Mouse (Mus musculus): Measurements from ENCODE around the gene Lsp1. TPM values are rescaled to one million over a fixed set of nuclear protein-coding genes. Genes with fewer than 3 reads are reported as not detected.

Lsp1 gene
- polyA plus RNA-seq, 1 experiment from 2014 or later, result 11.1 TPM

DNA sequence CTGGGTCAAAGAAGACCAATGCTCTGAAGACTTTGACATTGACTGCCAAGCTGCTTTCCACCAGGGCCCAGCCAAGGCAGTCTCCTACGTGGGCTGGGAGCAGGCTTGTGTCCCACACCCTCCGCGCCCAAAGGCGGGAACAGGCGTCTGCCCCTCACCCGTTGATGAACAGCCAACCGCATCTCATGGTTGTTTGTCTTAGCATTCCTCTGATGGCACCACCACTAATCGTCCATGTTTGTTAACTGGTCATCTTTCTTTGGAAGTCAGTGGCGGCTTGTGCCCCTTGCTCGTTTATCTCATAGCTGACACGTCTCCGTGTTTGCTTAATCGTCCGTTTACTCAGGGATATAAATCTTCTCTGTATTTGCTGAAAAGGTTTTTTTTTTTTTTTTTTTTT, 48.9 kb downstream of the Lsp1 start:
- no peaks in the 10 kb centered on the region for H3K36me3 ChIP-seq
- H3K27ac ChIP-seq (replicated peaks), result peak overlapping the region; percentile 71
- H3K4me2 ChIP-seq (replicated peaks), result peak overlapping the region; percentile 11; the same call in 1 of the 2 replicates
- peaks cover 25% of the 10 kb centered on the region for H3K4me1 ChIP-seq
- H3K27me3 ChIP-seq, result peaks cover 5% of the 10 kb centered on the region; the same call in 1 of the 2 replicates
- H3K9ac ChIP-seq (replicated peaks), result no peak overlapping the region
- H3K9me3 ChIP-seq, result no peaks in the 10 kb centered on the region
- ATAC-seq (ENCODE audit: low FRiP score, low read depth), result no peak
- WGBS, result 42% methylated on average over 14 of the region's 14 CpGs
- H3K4me3 ChIP-seq, result no peak overlapping the region

DNA sequence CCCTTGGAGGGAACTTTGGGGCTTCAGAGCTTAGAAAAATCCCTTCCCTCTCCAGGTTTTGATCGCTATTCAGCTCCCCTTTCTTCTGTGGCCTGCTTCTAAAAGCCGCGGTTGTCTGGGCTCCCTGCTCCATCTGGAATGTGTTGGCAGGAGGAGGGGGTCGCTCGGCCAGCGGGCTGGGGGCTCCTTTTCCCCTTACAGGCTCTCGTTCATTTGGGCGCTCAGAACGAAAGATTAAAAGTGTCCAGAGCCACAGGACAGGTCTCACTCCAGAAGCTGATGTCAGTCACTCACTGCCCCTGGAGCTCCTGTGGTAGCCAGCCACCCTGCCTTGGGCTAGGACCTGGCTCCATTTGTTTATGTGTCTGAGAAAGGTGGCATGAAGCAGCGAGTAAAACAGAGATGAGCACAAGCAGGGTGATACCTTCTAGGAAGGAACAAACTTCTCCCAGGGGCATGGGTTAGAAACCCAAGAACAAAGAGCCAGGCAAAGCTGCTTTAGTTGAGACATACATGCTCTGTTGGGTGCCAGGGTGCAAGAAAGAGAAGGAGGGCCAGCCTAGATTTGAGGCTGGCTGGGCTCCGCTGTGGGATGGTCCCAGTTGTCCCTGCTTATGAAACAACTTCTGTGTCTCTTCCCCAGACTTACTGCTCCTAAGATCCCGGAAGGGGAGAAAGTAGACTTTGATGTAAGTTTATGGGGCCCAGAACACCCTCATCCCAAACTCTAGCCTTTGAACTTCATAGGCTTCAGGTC, 49.6 kb downstream of the Lsp1 start:
- no peak overlapping the region for H3K4me3 ChIP-seq
- H3K9ac ChIP-seq (replicated peaks), result no peak overlapping the region
- H3K27ac ChIP-seq (replicated peaks), result peak overlapping the region; percentile 64
- peaks cover 25% of the 10 kb centered on the region for H3K4me1 ChIP-seq
- no peaks in the 10 kb centered on the region for H3K9me3 ChIP-seq
- 8% methylated on average over 12 of the region's 12 CpGs for WGBS
- no peaks in the 10 kb centered on the region for H3K36me3 ChIP-seq
- H3K4me2 ChIP-seq (replicated peaks), result no peak overlapping the region
- ATAC-seq (ENCODE audit: low FRiP score, low read depth), result peak; percentile 27; the same call in 1 of the 2 replicates
- H3K27me3 ChIP-seq, result peaks cover 5% of the 10 kb centered on the region; the same call in 1 of the 2 replicates

DNA sequence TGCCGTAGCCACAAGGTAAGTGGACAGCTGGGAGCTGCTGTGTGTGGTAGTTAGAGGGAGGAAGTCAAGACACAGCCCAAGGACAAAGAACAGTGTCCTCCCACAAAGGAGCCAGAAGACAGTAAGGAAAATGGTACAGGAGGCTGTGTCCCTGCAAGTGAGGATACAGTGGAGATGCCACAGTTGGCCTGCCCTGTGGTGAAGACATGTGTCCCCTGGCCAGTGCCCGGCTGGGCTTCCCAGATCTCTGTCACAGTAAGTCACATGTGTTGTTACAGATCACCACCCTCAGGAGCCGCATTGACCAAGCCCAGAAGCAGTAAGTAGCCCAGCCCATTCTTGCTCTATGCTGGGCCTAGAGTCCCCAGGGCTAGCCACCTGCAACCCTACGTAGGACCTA, 53.4 kb downstream of the Lsp1 start:
- no peak overlapping the region for H3K9ac ChIP-seq (replicated peaks)
- H3K4me3 ChIP-seq, result no peak overlapping the region
- no peak for ATAC-seq (ENCODE audit: low FRiP score, low read depth)
- WGBS, result 91% methylated on average over 4 of the region's 4 CpGs
- H3K4me2 ChIP-seq (replicated peaks), result no peak overlapping the region
- H3K36me3 ChIP-seq, result no peaks in the 10 kb centered on the region
- H3K27ac ChIP-seq (replicated peaks), result no peak overlapping the region
- H3K27me3 ChIP-seq, result no peaks in the 10 kb centered on the region
- H3K9me3 ChIP-seq, result no peaks in the 10 kb centered on the region
- peaks cover 24% of the 10 kb centered on the region for H3K4me1 ChIP-seq

DNA sequence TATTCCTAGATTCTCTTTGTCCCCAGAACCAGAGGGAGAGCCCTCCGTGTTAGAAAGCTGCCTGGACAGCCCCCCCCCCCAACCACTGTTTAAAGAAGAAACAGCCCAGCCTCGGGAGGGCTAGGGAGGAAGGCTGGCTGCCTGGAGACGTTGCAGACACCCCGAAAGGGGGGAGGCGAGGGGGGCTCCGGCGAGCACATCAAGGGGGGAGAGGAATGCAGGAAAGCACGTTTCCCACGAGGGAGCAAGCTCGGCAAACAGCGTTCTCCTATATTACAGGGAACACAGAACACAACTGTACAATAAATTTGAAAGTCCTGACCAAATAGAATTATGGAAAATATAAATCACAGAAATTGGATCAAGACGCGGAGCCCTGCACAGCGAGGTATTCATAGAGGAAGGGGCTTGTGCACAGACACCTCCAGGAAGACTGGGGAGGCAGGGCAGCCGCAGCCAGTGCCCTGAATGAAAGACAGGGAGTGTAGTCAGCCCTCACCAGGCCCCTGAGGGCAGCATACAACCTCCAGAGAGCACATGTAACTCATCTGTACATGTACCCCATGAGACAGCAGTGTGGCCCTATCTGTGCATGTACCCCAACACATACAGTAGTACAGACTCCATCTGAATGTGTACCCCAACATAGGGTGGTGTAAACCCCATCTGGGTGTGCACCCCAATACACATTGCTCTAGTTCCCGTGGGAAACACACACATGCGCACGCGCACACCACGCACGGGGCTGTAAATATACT, 55.8 kb downstream of the Lsp1 start:
- Histone ChIP-seq H3K36me3 (no peaks in the 10 kb centered on the region), H3K9me3 (no peaks in the 10 kb centered on the region), H3K4me3 (no peak overlapping the region), H3K9ac (replicated peaks) (no peak overlapping the region), H3K4me2 (replicated peaks) (peak overlapping the region; percentile 32), H3K27me3 (no peaks in the 10 kb centered on the region), H3K4me1 (peaks cover 13% of the 10 kb centered on the region), H3K27ac (replicated peaks) (peak overlapping the region; percentile 2; the same call in 1 of the 2 replicates)
- ATAC-seq (ENCODE audit: low FRiP score, low read depth), result 0 out of 2 replicates have a peak, but pooled peaks have one; percentile 41
- WGBS, result 52% methylated on average over 21 of the region's 21 CpGs

DNA sequence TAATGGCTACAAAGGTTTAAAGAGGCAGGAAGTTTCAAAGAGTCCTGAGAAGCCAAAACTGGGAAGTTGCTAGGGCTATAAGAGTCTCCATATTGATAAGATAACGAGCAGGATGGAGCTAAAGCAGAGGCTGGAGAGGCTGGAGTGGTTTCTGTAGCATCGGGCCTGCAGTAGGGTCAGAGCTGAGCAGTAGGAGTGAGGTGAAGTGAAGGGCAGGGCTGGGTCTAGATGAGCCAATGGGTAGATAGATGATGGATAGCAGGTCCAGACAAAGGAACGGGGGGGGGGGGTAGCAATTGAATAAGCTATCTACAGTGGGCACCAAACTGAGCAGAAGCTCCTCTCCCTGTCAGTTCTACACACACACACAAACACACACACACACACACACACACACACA, 56.9 kb downstream of the Lsp1 start:
- Histone ChIP-seq H3K9ac (replicated peaks) (no peak overlapping the region), H3K4me3 (no peak overlapping the region), H3K27ac (replicated peaks) (no peak overlapping the region), H3K4me2 (replicated peaks) (no peak overlapping the region), H3K4me1 (peaks cover 13% of the 10 kb centered on the region), H3K36me3 (no peaks in the 10 kb centered on the region), H3K27me3 (no peaks in the 10 kb centered on the region), H3K9me3 (no peaks in the 10 kb centered on the region)
- ATAC-seq (ENCODE audit: low FRiP score, low read depth), result no peak
- WGBS, result 89% methylated on average over 3 of the region's 3 CpGs

DNA sequence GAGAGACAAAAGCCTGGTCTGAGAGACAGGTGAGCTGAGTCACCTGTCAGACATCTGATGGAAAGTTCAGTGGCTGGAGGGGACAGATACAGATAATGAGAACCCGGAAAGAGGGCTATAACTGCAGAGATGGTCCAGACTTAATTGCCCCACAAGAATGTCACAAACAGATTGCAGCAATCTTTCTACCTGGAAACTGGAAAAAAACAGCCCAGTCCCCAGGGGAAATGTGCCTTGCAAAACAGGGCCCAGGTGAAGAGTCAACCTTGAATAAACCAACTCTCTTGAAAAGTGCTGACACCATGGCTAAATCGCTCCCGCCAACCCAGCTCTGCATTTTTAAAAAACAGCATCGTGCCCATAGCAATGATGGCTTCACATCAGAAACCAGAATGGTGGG, 59.7 kb downstream of the Lsp1 start:
- no peak overlapping the region for H3K9ac ChIP-seq (replicated peaks)
- H3K9me3 ChIP-seq, result no peaks in the 10 kb centered on the region
- no peak overlapping the region for H3K4me2 ChIP-seq (replicated peaks)
- no peaks in the 10 kb centered on the region for H3K27me3 ChIP-seq
- WGBS, result 89% methylated on average over 4 of the region's 4 CpGs
- H3K27ac ChIP-seq (replicated peaks), result no peak overlapping the region
- H3K36me3 ChIP-seq, result no peaks in the 10 kb centered on the region
- no peak overlapping the region for H3K4me3 ChIP-seq
- H3K4me1 ChIP-seq, result peaks cover 22% of the 10 kb centered on the region
- ATAC-seq (ENCODE audit: low FRiP score, low read depth), result no peak

DNA sequence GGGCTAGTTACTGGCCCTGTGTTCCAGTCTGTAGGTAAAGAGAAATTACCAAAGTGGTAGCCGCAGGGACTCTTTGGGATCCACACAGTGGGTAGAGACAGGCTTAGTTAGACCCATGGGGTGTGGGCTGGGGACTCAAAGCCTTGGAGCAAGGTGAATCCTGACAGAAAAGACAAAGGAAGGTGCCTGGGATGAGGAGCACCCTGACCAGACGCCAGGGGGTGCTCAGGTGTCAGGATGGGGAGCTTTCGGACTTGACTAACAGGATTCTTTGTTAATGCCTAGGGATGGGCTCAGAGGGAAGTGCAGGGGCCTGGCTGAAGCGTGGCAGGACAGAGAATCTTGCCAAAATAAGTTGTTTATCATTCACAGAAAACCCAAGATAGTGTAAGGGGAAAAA, 61.7 kb downstream of the Lsp1 start:
- Histone ChIP-seq H3K4me3 (no peak overlapping the region), H3K36me3 (no peaks in the 10 kb centered on the region), H3K27ac (replicated peaks) (no peak overlapping the region), H3K27me3 (no peaks in the 10 kb centered on the region), H3K9ac (replicated peaks) (no peak overlapping the region), H3K4me1 (peaks cover 18% of the 10 kb centered on the region), H3K4me2 (replicated peaks) (no peak overlapping the region), H3K9me3 (no peaks in the 10 kb centered on the region)
- 30% methylated on average over 4 of the region's 4 CpGs for WGBS
- no peak for ATAC-seq (ENCODE audit: low FRiP score, low read depth)

DNA sequence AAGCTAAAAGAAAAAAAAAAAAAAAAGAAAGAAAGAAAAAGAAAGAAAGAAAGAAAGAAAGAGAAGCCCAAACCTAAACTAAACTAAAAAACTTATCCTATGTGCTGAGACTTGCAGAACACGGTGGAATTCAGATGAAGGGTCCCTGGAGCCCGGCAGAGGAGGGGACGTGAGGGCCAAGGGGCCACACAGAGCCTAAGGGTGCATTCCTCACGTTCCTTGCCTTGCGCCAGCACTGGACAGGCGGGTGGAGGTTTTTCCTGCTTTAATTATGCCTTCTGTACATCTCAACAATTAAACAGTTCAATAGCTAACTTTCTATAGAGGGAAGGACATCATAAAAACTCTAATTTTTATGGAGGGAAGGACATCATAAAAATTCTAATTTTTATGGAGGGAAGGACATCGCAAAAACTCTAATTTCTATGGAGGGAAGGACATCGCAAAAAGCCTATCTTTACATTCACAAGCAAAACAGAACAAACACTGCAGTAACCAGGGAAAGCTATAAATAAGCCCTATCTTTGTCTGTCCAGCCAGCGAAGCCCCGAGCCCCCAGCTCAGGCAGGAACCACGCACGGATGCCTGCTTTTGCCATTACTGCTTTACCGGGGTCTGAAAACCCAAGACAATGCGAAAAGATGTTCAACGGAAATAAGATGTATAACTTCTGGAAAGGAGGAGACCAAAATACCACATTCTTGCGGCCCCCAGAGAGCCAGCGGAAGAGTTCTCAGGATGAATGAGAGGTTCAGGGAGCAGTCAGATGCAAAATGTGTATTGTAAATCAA, 62.8 kb downstream of the Lsp1 start:
- Histone ChIP-seq H3K9me3 (no peaks in the 10 kb centered on the region), H3K36me3 (no peaks in the 10 kb centered on the region), H3K4me2 (replicated peaks) (no peak overlapping the region), H3K4me1 (peaks cover 18% of the 10 kb centered on the region), H3K4me3 (no peak overlapping the region), H3K9ac (replicated peaks) (no peak overlapping the region), H3K27ac (replicated peaks) (no peak overlapping the region), H3K27me3 (no peaks in the 10 kb centered on the region)
- 59% methylated on average over 17 of the region's 17 CpGs for WGBS
- ATAC-seq (ENCODE audit: low FRiP score, low read depth), result no peak

DNA sequence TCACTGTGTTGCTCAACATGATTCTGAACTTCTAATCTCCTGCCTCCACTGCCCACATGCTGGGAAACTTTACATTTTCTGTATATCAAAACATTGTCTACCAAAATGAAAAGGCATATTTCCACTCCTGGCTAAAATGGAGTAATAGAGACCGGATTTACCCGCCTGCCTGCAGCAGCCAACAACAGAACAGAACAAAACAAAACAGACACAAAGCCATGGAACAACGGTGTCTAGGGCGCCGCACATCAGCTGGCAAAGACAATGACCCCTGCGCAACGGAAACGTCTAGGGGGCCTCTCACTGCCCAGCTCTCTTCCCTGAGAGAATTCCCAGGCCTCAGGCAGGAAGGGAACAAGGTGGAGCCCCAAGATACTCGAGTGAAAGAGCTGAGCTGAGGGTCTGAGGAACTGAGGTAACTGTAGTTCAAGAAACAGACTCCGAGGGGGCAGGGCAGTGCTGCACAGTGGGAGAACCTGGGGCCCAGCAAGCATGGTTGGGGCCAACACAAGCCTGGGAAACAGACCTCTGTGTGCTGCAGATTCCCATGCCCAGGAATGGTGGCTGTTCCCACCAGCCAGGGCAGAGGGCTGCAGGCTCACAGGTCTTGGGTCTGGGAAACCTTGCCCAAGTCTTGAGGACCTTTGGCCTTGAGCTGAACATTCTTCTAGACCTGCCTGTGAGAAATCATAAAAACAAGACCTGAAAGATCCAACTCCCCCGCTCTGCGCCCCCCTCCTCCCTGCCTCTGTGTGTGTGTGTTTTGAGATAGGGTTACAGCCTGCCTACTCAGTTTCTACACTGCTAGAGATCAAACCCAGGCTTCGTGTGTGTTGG, 65.0 kb downstream of the Lsp1 start:
- Histone ChIP-seq H3K36me3 (no peaks in the 10 kb centered on the region), H3K27ac (replicated peaks) (peak overlapping the region; percentile 56), H3K4me1 (peaks cover 18% of the 10 kb centered on the region), H3K9me3 (no peaks in the 10 kb centered on the region), H3K4me2 (replicated peaks) (no peak overlapping the region), H3K4me3 (no peak overlapping the region), H3K27me3 (peaks cover 1% of the 10 kb centered on the region; the same call in 1 of the 2 replicates), H3K9ac (replicated peaks) (no peak overlapping the region)
- no peak for ATAC-seq (ENCODE audit: low FRiP score, low read depth)
- 20% methylated on average over 13 of the region's 13 CpGs for WGBS

DNA sequence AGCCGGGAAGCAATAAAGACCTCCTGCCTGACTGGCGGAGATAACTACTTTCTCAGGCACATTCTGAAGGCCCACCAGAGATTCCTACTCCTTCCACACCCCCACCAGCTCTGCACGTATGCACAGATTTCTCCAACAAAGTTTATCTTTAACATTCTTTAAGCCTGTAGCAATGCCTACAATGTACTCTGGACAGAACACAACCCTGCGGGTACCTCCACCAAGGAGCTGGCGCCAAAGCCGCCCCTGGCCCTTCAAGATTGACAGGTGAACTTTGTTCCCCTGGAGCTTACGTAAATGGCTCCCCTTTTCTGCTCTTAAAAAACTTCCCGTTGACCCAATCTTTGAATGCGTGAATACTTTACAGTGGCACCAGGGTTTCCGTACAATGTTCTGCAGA, 68.7 kb downstream of the Lsp1 start:
- 80% methylated on average over 10 of the region's 10 CpGs for WGBS
- peaks cover 7% of the 10 kb centered on the region; the same call in 1 of the 2 replicates for H3K27me3 ChIP-seq
- H3K9me3 ChIP-seq, result no peaks in the 10 kb centered on the region
- no peak overlapping the region for H3K27ac ChIP-seq (replicated peaks)
- H3K36me3 ChIP-seq, result no peaks in the 10 kb centered on the region
- peaks cover 32% of the 10 kb centered on the region for H3K4me1 ChIP-seq
- no peak overlapping the region for H3K9ac ChIP-seq (replicated peaks)
- ATAC-seq (ENCODE audit: low FRiP score, low read depth), result no peak
- no peak overlapping the region for H3K4me3 ChIP-seq
- H3K4me2 ChIP-seq (replicated peaks), result no peak overlapping the region

DNA sequence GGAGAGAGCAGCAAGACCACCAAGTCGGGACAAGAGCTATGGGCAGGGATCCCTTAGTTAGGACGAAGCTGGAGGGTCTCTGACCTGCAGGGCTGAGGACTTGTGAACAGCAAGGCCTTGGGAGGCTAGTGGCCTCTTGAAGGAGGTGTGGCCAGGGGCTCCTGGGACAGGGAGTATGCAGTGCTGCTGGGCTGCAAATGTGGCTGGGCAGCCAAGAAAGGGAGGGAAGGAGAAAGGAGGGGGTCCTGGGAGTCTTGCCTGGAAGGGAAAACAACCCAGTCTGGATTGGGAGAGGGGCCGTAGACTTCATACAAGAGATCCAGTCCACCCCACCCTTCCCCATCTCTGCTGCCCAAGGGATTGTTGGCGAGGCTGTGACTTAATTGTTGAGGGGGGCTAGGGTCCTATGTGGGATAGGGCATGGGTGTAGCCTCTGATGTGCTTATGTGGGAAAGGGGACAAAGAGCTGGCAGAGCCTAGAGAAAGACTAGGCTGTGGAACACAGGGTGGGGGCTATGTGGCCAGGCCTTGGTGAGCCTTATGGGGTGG, 71.4 kb downstream of the Lsp1 start:
- Histone ChIP-seq H3K36me3 (peaks cover 5% of the 10 kb centered on the region), H3K27ac (replicated peaks) (no peak overlapping the region), H3K4me2 (replicated peaks) (no peak overlapping the region; the same call in 1 of the 2 replicates), H3K4me1 (peaks cover 16% of the 10 kb centered on the region), H3K9ac (replicated peaks) (no peak overlapping the region), H3K27me3 (peaks cover 7% of the 10 kb centered on the region; the same call in 1 of the 2 replicates), H3K9me3 (no peaks in the 10 kb centered on the region), H3K4me3 (no peak overlapping the region)
- peak; percentile 2; the same call in 1 of the 2 replicates for ATAC-seq (ENCODE audit: low FRiP score, low read depth)
- 90% methylated on average over 4 of the region's 4 CpGs for WGBS

Data from midbrain, embryonic 12.5 days (tissue).